Mouse (Mus musculus): ENCODE measurements at regions not wholly inside any gene's neighbourhood (a gene's known extent, or its start where the extent isn't known, plus 50 kb on each side); places are given as distances from the start of the nearest gene placed in this dataset.

- no peak for DNase-seq (ENCODE audit: extremely low spot score in 1 of 2, low spot score in 2 of 2)
- intact Hi-C loops (cut with DNase I) = no loop called here
Observed at GRCm38 (mm10) chr13:113438872-113439271, 145.9 kb downstream of the BC067074 start.

- intact Hi-C loops (cut with DNase I) = no loop called here
- DNase-seq (ENCODE audit: extremely low spot score in 1 of 2, low spot score in 2 of 2) = no peak
Observed at GRCm38 (mm10) chr13:113436288-113436687, 143.3 kb downstream of the BC067074 start.

GRCm38 (mm10) chr13:113435117-113435516 lies 142.2 kb downstream of the BC067074 start:
- intact Hi-C loops (cut with DNase I) = no loop called here
- DNase-seq (ENCODE audit: extremely low spot score in 1 of 2, low spot score in 2 of 2) = no peak

GRCm38 (mm10) chr13:113433456-113433855 lies 140.5 kb downstream of the BC067074 start:
- no peak for DNase-seq (ENCODE audit: extremely low spot score in 1 of 2, low spot score in 2 of 2)
- intact Hi-C loops (cut with DNase I) = no loop called here

GRCm38 (mm10) chr13:113429615-113430014 lies 136.7 kb downstream of the BC067074 start:
- no peak for DNase-seq (ENCODE audit: extremely low spot score in 1 of 2, low spot score in 2 of 2)

More at GRCm38 (mm10) chr13:113429615-113430014, 136.7 kb downstream of the BC067074 start:
- intact Hi-C loops (cut with DNase I) = no loop called here

Data from left cerebral cortex, postnatal 10 days (tissue).